Comparison of ENCODE assay signal across 29 mouse cellular contexts in the genomic region with DNA sequence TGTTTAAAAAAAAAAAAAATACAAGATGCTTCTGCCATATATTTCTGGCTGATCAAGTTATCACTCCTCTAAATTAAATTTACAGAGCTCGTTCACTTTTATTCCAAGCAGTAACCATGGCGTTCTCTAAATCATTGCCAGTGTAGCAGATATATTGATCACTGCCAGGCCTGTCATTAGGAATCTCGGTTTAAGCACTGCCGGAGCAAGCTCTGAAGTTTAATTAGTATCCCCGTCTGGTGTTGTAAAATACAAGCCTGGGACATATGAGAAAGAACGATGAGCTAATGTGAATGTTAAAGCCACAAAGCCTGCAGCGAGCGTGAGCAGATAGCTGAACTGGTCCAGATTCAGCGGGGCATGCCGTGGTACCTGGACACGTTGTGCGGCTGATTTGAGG.
DNase-seq lines count a peak whose midpoint lies in the region; ATAC-seq and TF ChIP-seq lines count a peak whose summit lies in the region.
"Had no signal": no experiment of that assay in that cellular context is flagged by ENCODE, and none has a peak within 500 bp of the region (broad histone marks: within the 10 kb centered on the region; RNA-seq: fewer than 3 reads in every experiment).

No protein-coding gene starts in this region.

- TF ChIP-seq POLR2A in small intestine, adult 2 months (IDR thresholded peaks at IDR 0.05; ENCODE audit: low read depth, low read length) = no peak

- DNase-seq in hindbrain, embryonic 14.5 days (ENCODE audit: low spot score) = no peak
- DNase-seq in hindbrain, embryonic 11.5 days (ENCODE audit: low spot score) = no peak
- DNase-seq in neural tube, embryonic 10.5 days (ENCODE audit: extremely low spot score, low spot score) = no peak
- DNase-seq: adrenal gland, adult 2 months; adrenal gland, postnatal 36 days; cerebellum, adult 2 months; cerebellum, postnatal 25 days; heart, adult 2 months; heart, postnatal 4 days; kidney, postnatal 14 days; liver; lung, embryonic 14.5 days; lung, postnatal 14 days; retina, postnatal 1 day; right cerebral cortex, postnatal 25 days; spleen, adult 18-20 months; thymus, postnatal 25 days had no signal

- H3K4me3 ChIP-seq in forebrain, embryonic 13.5 days = no peak overlapping the region
- no peak overlapping the region for H3K4me3 ChIP-seq in forebrain, embryonic 12.5 days (replicated peaks)
- H3K4me3 ChIP-seq in hindbrain, embryonic 14.5 days (replicated peaks; ENCODE audit: low read length) = no peak overlapping the region
- H3K4me3 ChIP-seq in hindbrain, embryonic 11.5 days (ENCODE audit: low read depth, low read length) = no peak overlapping the region
- H3K4me3 ChIP-seq in neural tube, embryonic 13.5 days = no peak overlapping the region
- no peak overlapping the region for H3K4me3 ChIP-seq in small intestine, adult 2 months (ENCODE audit: low read depth, low read length)
- H3K4me3 ChIP-seq in liver, embryonic 12.5 days = no peak overlapping the region
- H3K4me3 ChIP-seq: embryonic facial prominence, embryonic 10.5 days; embryonic facial prominence, embryonic 15.5 days; heart, adult 2 months; heart, embryonic 12.5 days; liver, embryonic 15.5 days; midbrain, embryonic 15.5 days had no signal

- no peak for TF ChIP-seq CTCF in small intestine, adult 2 months (IDR thresholded peaks at IDR 0.05; ENCODE audit: extremely low read depth, insufficient read length, insufficient replicate concordance, low read depth, low read length)

- no peak overlapping the region for H3K27ac ChIP-seq in forebrain, embryonic 13.5 days
- no peak overlapping the region for H3K27ac ChIP-seq in forebrain, embryonic 12.5 days
- H3K27ac ChIP-seq in hindbrain, embryonic 14.5 days = no peak overlapping the region
- H3K27ac ChIP-seq in hindbrain, embryonic 11.5 days (ENCODE audit: low read depth, low read length) = no peak overlapping the region
- peak overlapping the region; percentile 30; the same call in 1 of the 2 replicates for H3K27ac ChIP-seq in neural tube, embryonic 13.5 days (replicated peaks)
- peak overlapping the region; percentile 71; the same call in 1 of the 2 replicates for H3K27ac ChIP-seq in small intestine, adult 2 months (ENCODE audit: insufficient read depth, low read depth, low read length)
- H3K27ac ChIP-seq in liver, embryonic 12.5 days = no peak overlapping the region
- H3K27ac ChIP-seq: embryonic facial prominence, embryonic 10.5 days; embryonic facial prominence, embryonic 15.5 days; heart, adult 2 months; liver, embryonic 15.5 days; midbrain, embryonic 15.5 days had no signal

- H3K27me3 ChIP-seq in forebrain, embryonic 13.5 days = no peaks in the 10 kb centered on the region
- H3K27me3 ChIP-seq in forebrain, embryonic 12.5 days = peaks cover 5% of the 10 kb centered on the region; the same call in 1 of the 2 replicates
- no peaks in the 10 kb centered on the region for H3K27me3 ChIP-seq in hindbrain, embryonic 14.5 days (ENCODE audit: control insufficient read depth, insufficient read depth, low read length)
- no peaks in the 10 kb centered on the region for H3K27me3 ChIP-seq in hindbrain, embryonic 11.5 days (ENCODE audit: control insufficient read depth, insufficient read depth, low read length)
- no peaks in the 10 kb centered on the region for H3K27me3 ChIP-seq in neural tube, embryonic 13.5 days
- no peaks in the 10 kb centered on the region for H3K27me3 ChIP-seq in small intestine, adult 2 months (ENCODE audit: control insufficient read depth, insufficient read depth, low read length)
- H3K27me3 ChIP-seq in liver, embryonic 12.5 days (replicated peaks) = no peaks in the 10 kb centered on the region
- H3K27me3 ChIP-seq: CH12.LX; embryonic facial prominence, embryonic 15.5 days; heart, embryonic 12.5 days; liver, embryonic 15.5 days; midbrain, embryonic 15.5 days had no signal

- ATAC-seq in forebrain, embryonic 13.5 days = peak; percentile 57
- no peak for ATAC-seq in forebrain, embryonic 12.5 days (ENCODE audit: low FRiP score)
- ATAC-seq in hindbrain, embryonic 14.5 days (ENCODE audit: low FRiP score) = 0 out of 2 replicates have a peak, but pooled peaks have one; percentile 40
- no peak for ATAC-seq in hindbrain, embryonic 11.5 days (ENCODE audit: low FRiP score)
- peak; percentile 65 for ATAC-seq in neural tube, embryonic 13.5 days (ENCODE audit: low read depth)
- ATAC-seq in liver, embryonic 12.5 days = no peak
- ATAC-seq: activated CD4-positive, CD25-positive, alpha-beta regulatory T cell, adult 4 months had no signal

- H3K9ac ChIP-seq in forebrain, embryonic 13.5 days = no peak overlapping the region
- H3K9ac ChIP-seq in forebrain, embryonic 12.5 days = no peak overlapping the region
- no peak overlapping the region for H3K9ac ChIP-seq in hindbrain, embryonic 14.5 days
- H3K9ac ChIP-seq in hindbrain, embryonic 11.5 days (ENCODE audit: low read depth, low read length) = no peak overlapping the region
- H3K9ac ChIP-seq in neural tube, embryonic 13.5 days = no peak overlapping the region
- H3K9ac ChIP-seq in liver, embryonic 12.5 days = no peak overlapping the region
- H3K9ac ChIP-seq: embryonic facial prominence, embryonic 15.5 days; heart, embryonic 12.5 days; liver, embryonic 15.5 days; lung, embryonic 14.5 days; midbrain, embryonic 15.5 days had no signal

- 68% methylated on average over 12 of the region's 12 CpGs for WGBS in forebrain, embryonic 13.5 days
- WGBS in forebrain, embryonic 12.5 days = 77% methylated on average over 12 of the region's 12 CpGs
- WGBS in hindbrain, embryonic 14.5 days = 55% methylated on average over 12 of the region's 12 CpGs
- 84% methylated on average over 12 of the region's 12 CpGs for WGBS in hindbrain, embryonic 11.5 days
- 50% methylated on average over 12 of the region's 12 CpGs for WGBS in neural tube, embryonic 13.5 days
- 76% methylated on average over 12 of the region's 12 CpGs for WGBS in small intestine, adult 2 months
- 76% methylated on average over 12 of the region's 12 CpGs for WGBS in liver, embryonic 12.5 days (ENCODE audit: insufficient replicate concordance)

- no peak overlapping the region for H3K4me2 ChIP-seq in forebrain, embryonic 13.5 days
- no peak overlapping the region for H3K4me2 ChIP-seq in forebrain, embryonic 12.5 days
- H3K4me2 ChIP-seq in hindbrain, embryonic 14.5 days (replicated peaks) = peak overlapping the region; percentile 20
- H3K4me2 ChIP-seq in hindbrain, embryonic 11.5 days (replicated peaks; ENCODE audit: low read depth, low read length) = no peak overlapping the region
- H3K4me2 ChIP-seq in neural tube, embryonic 13.5 days = 0 out of 2 replicates have a peak overlapping the region, but pooled peaks have one; percentile 4
- no peak overlapping the region for H3K4me2 ChIP-seq in liver, embryonic 12.5 days
- H3K4me2 ChIP-seq: embryonic facial prominence, embryonic 15.5 days; heart, embryonic 12.5 days; liver, embryonic 15.5 days; lung, embryonic 14.5 days; midbrain, embryonic 15.5 days had no signal

- H3K9me3 ChIP-seq in forebrain, embryonic 13.5 days (replicated peaks) = no peaks in the 10 kb centered on the region
- H3K9me3 ChIP-seq in forebrain, embryonic 12.5 days = no peaks in the 10 kb centered on the region
- H3K9me3 ChIP-seq in hindbrain, embryonic 14.5 days (ENCODE audit: control insufficient read depth, low read length) = no peaks in the 10 kb centered on the region
- no peaks in the 10 kb centered on the region for H3K9me3 ChIP-seq in hindbrain, embryonic 11.5 days (ENCODE audit: control insufficient read depth, low read length)
- no peaks in the 10 kb centered on the region for H3K9me3 ChIP-seq in neural tube, embryonic 13.5 days
- no peaks in the 10 kb centered on the region for H3K9me3 ChIP-seq in liver, embryonic 12.5 days (replicated peaks)
- H3K9me3 ChIP-seq: embryonic facial prominence, embryonic 10.5 days; embryonic facial prominence, embryonic 15.5 days; heart, embryonic 12.5 days; liver, embryonic 15.5 days; midbrain, embryonic 15.5 days had no signal

- no peaks in the 10 kb centered on the region for H3K36me3 ChIP-seq in forebrain, embryonic 13.5 days (ENCODE audit: poor library complexity, severe bottlenecking)
- no peaks in the 10 kb centered on the region for H3K36me3 ChIP-seq in forebrain, embryonic 12.5 days (replicated peaks)
- H3K36me3 ChIP-seq in hindbrain, embryonic 14.5 days (replicated peaks; ENCODE audit: control insufficient read depth, insufficient read depth) = no peaks in the 10 kb centered on the region
- no peaks in the 10 kb centered on the region for H3K36me3 ChIP-seq in hindbrain, embryonic 11.5 days (ENCODE audit: control insufficient read depth, insufficient read depth, low read length)
- H3K36me3 ChIP-seq in neural tube, embryonic 13.5 days = no peaks in the 10 kb centered on the region
- H3K36me3 ChIP-seq in small intestine, adult 2 months (ENCODE audit: control insufficient read depth, insufficient read depth, low read length) = no peaks in the 10 kb centered on the region
- H3K36me3 ChIP-seq in liver, embryonic 12.5 days = no peaks in the 10 kb centered on the region
- H3K36me3 ChIP-seq: embryonic facial prominence, embryonic 10.5 days; embryonic facial prominence, embryonic 15.5 days; heart, embryonic 12.5 days; liver, embryonic 15.5 days; midbrain, embryonic 15.5 days had no signal

- peaks cover 5% of the 10 kb centered on the region; the same call in 1 of the 2 replicates for H3K4me1 ChIP-seq in forebrain, embryonic 13.5 days
- H3K4me1 ChIP-seq in forebrain, embryonic 12.5 days = peaks cover 7% of the 10 kb centered on the region
- H3K4me1 ChIP-seq in hindbrain, embryonic 14.5 days (replicated peaks; ENCODE audit: control insufficient read depth, insufficient read depth, low read length) = no peaks in the 10 kb centered on the region
- no peaks in the 10 kb centered on the region for H3K4me1 ChIP-seq in hindbrain, embryonic 11.5 days (replicated peaks; ENCODE audit: control insufficient read depth, insufficient read depth, low read length)
- peaks cover 25% of the 10 kb centered on the region for H3K4me1 ChIP-seq in neural tube, embryonic 13.5 days (replicated peaks)
- H3K4me1 ChIP-seq in small intestine, adult 2 months (ENCODE audit: control insufficient read depth, insufficient read depth, insufficient read length, low read length) = peaks cover 16% of the 10 kb centered on the region
- peaks cover 6% of the 10 kb centered on the region; the same call in 1 of the 2 replicates for H3K4me1 ChIP-seq in liver, embryonic 12.5 days
- H3K4me1 ChIP-seq: heart, embryonic 12.5 days had no signal

Comparison
In these comparisons a context has a peak if more than half of its experiments do, and no peak if none do; other contexts are left out.
1. ATAC-seq: peak in forebrain, embryonic 13.5 days (single experiment), hindbrain, embryonic 14.5 days (single experiment) and neural tube, embryonic 13.5 days (single experiment); none in forebrain, embryonic 12.5 days (single experiment), hindbrain, embryonic 11.5 days (single experiment) and liver, embryonic 12.5 days (single experiment).
2. H3K4me2 ChIP-seq: peak in hindbrain, embryonic 14.5 days (single experiment) and neural tube, embryonic 13.5 days (single experiment); none in forebrain, embryonic 13.5 days (single experiment), forebrain, embryonic 12.5 days (single experiment), hindbrain, embryonic 11.5 days (single experiment) and liver, embryonic 12.5 days (single experiment).
3. H3K27ac ChIP-seq: peak in neural tube, embryonic 13.5 days (single experiment) and small intestine, adult 2 months (single experiment); none in forebrain, embryonic 13.5 days (single experiment), forebrain, embryonic 12.5 days (single experiment), hindbrain, embryonic 14.5 days (single experiment), hindbrain, embryonic 11.5 days (single experiment) and liver, embryonic 12.5 days (single experiment).